Mouse (Mus musculus) ES-E14 (cell line): ENCODE results near the gene Zbtb46. TPM values are rescaled to one million over a fixed set of nuclear protein-coding genes. Genes with fewer than 3 reads are reported as not detected.

Experiments
- DNase-seq: peaks from one replicate; pipeline ENCODE4 v3.0.0-alpha.2; 2013; ENCODE audit warnings: low read depth, low spot score
- H3K27ac ChIP-seq: 2 replicates; pipeline ENCODE4 v1.5.1; 2012; ENCODE audit warnings: low read depth, mild to moderate bottlenecking, low read length, moderate library complexity, mixed read lengths; ENCODE audit not compliant: poor library complexity, insufficient read depth, severe bottlenecking
- H3K36me3 ChIP-seq: 2 replicates; pipeline ENCODE4 v1.6.1; 2012; ENCODE audit warnings: mild to moderate bottlenecking, low read length, moderate library complexity, mixed read lengths; ENCODE audit not compliant: control insufficient read depth, poor library complexity, insufficient read depth, severe bottlenecking
- H3K4me1 ChIP-seq, 2 experiments: fragments of 150-350 bp in 1 of 2; sonication (generic) in 1 of 2; 2 replicates each; pipeline ENCODE4 v1.6.1; 2012; ENCODE audit warnings: low read length in 2 of 2, mild to moderate bottlenecking in 1 of 2, mixed read lengths in 1 of 2; ENCODE audit not compliant: control insufficient read depth in 2 of 2, insufficient read depth in 2 of 2, poor library complexity in 1 of 2
- H3K4me3 ChIP-seq, 2 experiments: fragments of 150-350 bp in 1 of 2; sonication (generic) in 1 of 2; 2 replicates each; pipeline ENCODE4 v1.5.1; 2012; ENCODE audit warnings: low read length in 2 of 2, low read depth in 1 of 2, mild to moderate bottlenecking in 1 of 2, mixed read lengths in 1 of 2; ENCODE audit not compliant: insufficient read depth in 1 of 2, poor library complexity in 1 of 2, severe bottlenecking in 1 of 2
- H3K9ac ChIP-seq: 2 replicates; pipeline ENCODE4 v1.6.1; 2012; ENCODE audit warnings: low read depth, mild to moderate bottlenecking, low read length, mixed read lengths; ENCODE audit not compliant: poor library complexity, insufficient read depth, severe bottlenecking
- H3K9me3 ChIP-seq: fragments of 150-350 bp; sonication (generic); 2 replicates; pipeline ENCODE4 v1.6.1; 2012; ENCODE audit warnings: low read depth, mild to moderate bottlenecking, low read length; ENCODE audit not compliant: control insufficient read depth, insufficient read depth
- CHD2 ChIP-seq: IDR thresholded peaks from 2 replicates; pipeline ENCODE4 v1.6.1; 2014; ENCODE audit warnings: mild to moderate bottlenecking, low read depth, low read length, inconsistent platforms
- HCFC1 ChIP-seq: IDR thresholded peaks from 2 replicates; pipeline ENCODE4 v1.6.1; 2012; ENCODE audit warnings: low read length, inconsistent platforms, borderline replicate concordance; ENCODE audit not compliant: insufficient read depth
- MAFK ChIP-seq: IDR thresholded peaks from 2 replicates; pipeline ENCODE4 v1.6.1; 2014; ENCODE audit warnings: mild to moderate bottlenecking, low read depth, low read length, inconsistent platforms; ENCODE audit not compliant: insufficient read depth
- ZC3H11A ChIP-seq: IDR thresholded peaks from 2 replicates; pipeline ENCODE4 v1.6.1; 2012; ENCODE audit warnings: low read depth, mild to moderate bottlenecking, inconsistent platforms, low read length, borderline replicate concordance
- ZNF384 ChIP-seq: IDR thresholded peaks from 2 replicates; pipeline ENCODE4 v1.6.1; 2012; ENCODE audit warnings: low read depth, low read length, inconsistent platforms
- in situ Hi-C, 2 experiments: fragments of 600-800 bp; cut with MboI; formaldehyde crosslinking; loops; one replicate each; pipeline ENCODE4 v1.15.1; 2025; ENCODE audit warnings: low sequenced_read_pairs in 2 of 2, inconsistent platforms in 1 of 2; ENCODE audit not compliant: unreplicated experiment in 2 of 2
- total RNA-seq: library from RNA; depleted of rRNA; stranded (reverse); fragments of 300-350 nt; gene quantifications from 2 replicates; pipeline ENCODE4 v1.2.3, GENCODE M21; 2012

Gene Zbtb46
- total RNA-seq, 1 experiment, result 4.4 TPM

- Histone ChIP-seq H3K36me3 (no peaks in the 10 kb centered on the region), H3K4me3 (no peak overlapping the region), H3K9me3 (no peaks in the 10 kb centered on the region), H3K27ac (no peak overlapping the region), H3K9ac (no peak overlapping the region), H3K4me1 (no peaks in the 10 kb centered on the region)
- DNase-seq, result no peak
- TF ChIP-seq CHD2, result no peak
- no peak for TF ChIP-seq MAFK
- TF ChIP-seq HCFC1, result no peak
- TF ChIP-seq ZC3H11A, result no peak
- TF ChIP-seq ZNF384, result no peak
- in situ Hi-C loops, result no loop called here
Measured at GRCm38 (mm10) chr2:181471246-181471645, 12.0 kb upstream of the Zbtb46 start.

GRCm38 (mm10) chr2:181470285-181470684 is 11.1 kb upstream of the Zbtb46 start:
- no peak for TF ChIP-seq CHD2
- no peak for TF ChIP-seq ZC3H11A
- no peak for TF ChIP-seq ZNF384
- TF ChIP-seq HCFC1, result no peak
- TF ChIP-seq MAFK, result no peak
- in situ Hi-C loops, result no loop called here

GRCm38 (mm10) chr2:181465423-181465822 is 6.2 kb upstream of the Zbtb46 start:
- DNase-seq, result no peak
- Histone ChIP-seq H3K36me3 (no peaks in the 10 kb centered on the region), H3K4me3 (no peak overlapping the region), H3K4me1 (peaks cover 2 to 5% of the 10 kb centered on the region in 2 experiments; a peak in 2 of 4 replicates), H3K9ac (no peak overlapping the region), H3K27ac (no peak overlapping the region), H3K9me3 (no peaks in the 10 kb centered on the region)
- no peak for TF ChIP-seq HCFC1
- TF ChIP-seq MAFK, result no peak
- TF ChIP-seq ZC3H11A, result no peak
- no peak for TF ChIP-seq ZNF384
- TF ChIP-seq CHD2, result no peak
- in situ Hi-C loops, result no loop called here

More at GRCm38 (mm10) chr2:181470285-181470684, 11.1 kb upstream of the Zbtb46 start:
- Histone ChIP-seq H3K9me3 (no peaks in the 10 kb centered on the region), H3K27ac (no peak overlapping the region), H3K36me3 (no peaks in the 10 kb centered on the region), H3K4me3 (no peak overlapping the region), H3K9ac (no peak overlapping the region), H3K4me1 (no peaks in the 10 kb centered on the region)
- DNase-seq, result no peak

GRCm38 (mm10) chr2:181463008-181463738 is 3.9 kb upstream of the Zbtb46 start:
- H3K4me3 ChIP-seq, result no peak overlapping the region
- H3K9ac ChIP-seq, result no peak overlapping the region
- no peaks in the 10 kb centered on the region for H3K36me3 ChIP-seq
- no peak overlapping the region for H3K27ac ChIP-seq
- peaks cover 2 to 5% of the 10 kb centered on the region in 2 experiments; a peak in 2 of 4 replicates for H3K4me1 ChIP-seq
- no peaks in the 10 kb centered on the region for H3K9me3 ChIP-seq
- peak; percentile 63 for DNase-seq
- in situ Hi-C loops, result no loop called here
- no peak for TF ChIP-seq ZC3H11A
- peak; percentile 76; the same call in 1 of the 2 replicates for TF ChIP-seq CHD2
- TF ChIP-seq HCFC1, result no peak
- no peak for TF ChIP-seq MAFK
- no peak for TF ChIP-seq ZNF384

- H3K4me3 ChIP-seq, result no peak overlapping the region
Measured at GRCm38 (mm10) chr2:181462604-181463003, 3.4 kb upstream of the Zbtb46 start.

More at GRCm38 (mm10) chr2:181462604-181463003, 3.4 kb upstream of the Zbtb46 start:
- Histone ChIP-seq H3K36me3 (no peaks in the 10 kb centered on the region), H3K9me3 (no peaks in the 10 kb centered on the region), H3K4me1 (peaks cover 3 to 5% of the 10 kb centered on the region in 2 experiments; a peak in 2 of 4 replicates), H3K9ac (no peak overlapping the region), H3K27ac (no peak overlapping the region)
- in situ Hi-C loops, result no loop called here
- TF ChIP-seq CHD2 (no peak), ZNF384 (no peak), ZC3H11A (no peak), HCFC1 (no peak), MAFK (no peak)
- no peak for DNase-seq
